Mouse (Mus musculus): Measurements from ENCODE around the gene Gm43517. TPM values are rescaled to one million over a fixed set of nuclear protein-coding genes. Genes with fewer than 3 reads are reported as not detected.

Gm43517 gene
- polyA plus RNA-seq, 2 experiments: not detected

DNA sequence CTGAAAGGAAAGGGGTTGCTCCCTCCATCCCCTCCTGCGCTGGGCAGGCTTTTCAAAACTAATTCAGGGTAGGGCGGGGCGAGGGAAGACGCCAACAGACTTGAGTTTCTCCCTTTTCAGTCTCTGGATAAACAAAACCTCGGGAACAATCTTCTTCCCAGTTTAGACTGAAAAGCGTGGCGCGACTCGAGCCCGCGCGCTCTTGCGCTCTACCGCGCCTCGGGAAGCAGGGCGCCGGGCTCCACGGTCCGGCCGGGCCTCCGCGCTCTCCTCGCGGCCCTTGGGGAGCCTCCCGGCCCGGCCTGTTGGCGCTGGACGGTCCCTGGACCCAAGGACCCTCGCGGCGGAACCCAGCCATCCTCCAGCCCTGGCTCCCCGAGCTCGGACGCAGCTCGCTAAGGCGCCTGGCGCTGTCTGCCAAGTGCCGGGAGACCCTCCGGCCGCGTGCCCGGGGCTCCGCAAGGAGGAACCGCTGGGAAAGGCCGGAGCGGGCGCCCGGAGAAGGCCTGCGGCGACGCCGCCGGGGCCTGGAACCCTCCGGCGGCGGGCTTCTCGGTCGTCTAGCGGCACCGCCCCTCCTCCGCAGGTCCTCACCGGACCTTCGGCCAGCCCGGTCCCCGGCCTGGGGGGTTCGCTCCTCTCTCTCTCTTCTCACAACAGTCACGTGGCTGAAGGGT is 16.3 kb downstream of the Gm43517 start:
- TF ChIP-seq CTCF (IDR thresholded peaks at IDR 0.05; ENCODE audit: low read depth): no peak
- no peak for TF ChIP-seq EP300 (IDR thresholded peaks at IDR 0.05; ENCODE audit: low read depth)
- no peaks in the 10 kb centered on the region for H3K36me3 ChIP-seq (replicated peaks; ENCODE audit: control insufficient read depth, insufficient read depth, low read depth)
- H3K27ac ChIP-seq: no peak overlapping the region
- peaks cover 32% of the 10 kb centered on the region for H3K27me3 ChIP-seq (ENCODE audit: control insufficient read depth, insufficient read depth, low read length)
- H3K4me1 ChIP-seq (replicated peaks; ENCODE audit: control insufficient read depth in 2 of 2, insufficient read depth in 2 of 2, low read length in 1 of 2): no peaks in the 10 kb centered on the region
- ATAC-seq (ENCODE audit: insufficient read depth) (no peak), DNase-seq (ENCODE audit: low read depth in 3 of 3, low spot score in 3 of 3) (no peak)
- 0 out of 2 replicates have a peak overlapping the region, but pooled peaks have one; percentile 11 for H3K4me2 ChIP-seq (ENCODE audit: low read depth)
- H3K9ac ChIP-seq (replicated peaks): no peak overlapping the region
- no peaks in the 10 kb centered on the region for H3K9me3 ChIP-seq (ENCODE audit: control insufficient read depth, low read length)
- H3K4me3 ChIP-seq (ENCODE audit: insufficient read depth in 1 of 2, low read depth in 2 of 2, low read length in 2 of 2): no peak overlapping the region
- 2% methylated on average over 50 of the region's 68 CpGs for WGBS (ENCODE audit: insufficient replicate concordance)

DNA sequence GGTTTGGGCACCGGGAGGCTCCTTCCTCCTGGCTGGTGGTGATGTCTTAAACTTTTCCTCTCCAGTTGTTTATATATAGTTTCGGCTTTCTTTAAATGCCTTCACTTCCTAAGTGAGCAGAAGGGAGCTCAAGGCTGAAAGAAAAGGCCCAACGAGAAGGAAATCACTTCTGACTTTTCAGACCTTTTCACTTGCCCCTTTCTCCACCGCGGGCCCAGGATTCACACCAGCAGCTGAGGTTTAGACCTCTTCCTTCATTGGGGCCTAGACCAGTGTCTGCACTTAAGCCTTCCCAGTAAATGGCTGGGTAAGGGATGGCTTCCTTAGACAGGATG is 16.8 kb downstream of the Gm43517 start:
- H3K27ac ChIP-seq: no peak overlapping the region
- H3K27me3 ChIP-seq (ENCODE audit: control insufficient read depth, insufficient read depth, low read length): peaks cover 32% of the 10 kb centered on the region
- TF ChIP-seq EP300 (IDR thresholded peaks at IDR 0.05; ENCODE audit: low read depth) (no peak), CTCF (IDR thresholded peaks at IDR 0.05; ENCODE audit: low read depth) (no peak)
- no peaks in the 10 kb centered on the region for H3K36me3 ChIP-seq (replicated peaks; ENCODE audit: control insufficient read depth, insufficient read depth, low read depth)
- no peaks in the 10 kb centered on the region for H3K9me3 ChIP-seq (ENCODE audit: control insufficient read depth, low read length)
- no peaks in the 10 kb centered on the region for H3K4me1 ChIP-seq (replicated peaks; ENCODE audit: control insufficient read depth in 2 of 2, insufficient read depth in 2 of 2, low read length in 1 of 2)
- ATAC-seq (ENCODE audit: insufficient read depth): no peak
- H3K4me3 ChIP-seq (ENCODE audit: insufficient read depth in 1 of 2, low read depth in 2 of 2, low read length in 2 of 2): no peak overlapping the region
- no peak for DNase-seq (ENCODE audit: low read depth in 3 of 3, low spot score in 3 of 3)
- no peak overlapping the region for H3K4me2 ChIP-seq (ENCODE audit: low read depth)
- WGBS (ENCODE audit: insufficient replicate concordance): 2% methylated on average over 5 of the region's 5 CpGs
- H3K9ac ChIP-seq (replicated peaks): no peak overlapping the region

DNA sequence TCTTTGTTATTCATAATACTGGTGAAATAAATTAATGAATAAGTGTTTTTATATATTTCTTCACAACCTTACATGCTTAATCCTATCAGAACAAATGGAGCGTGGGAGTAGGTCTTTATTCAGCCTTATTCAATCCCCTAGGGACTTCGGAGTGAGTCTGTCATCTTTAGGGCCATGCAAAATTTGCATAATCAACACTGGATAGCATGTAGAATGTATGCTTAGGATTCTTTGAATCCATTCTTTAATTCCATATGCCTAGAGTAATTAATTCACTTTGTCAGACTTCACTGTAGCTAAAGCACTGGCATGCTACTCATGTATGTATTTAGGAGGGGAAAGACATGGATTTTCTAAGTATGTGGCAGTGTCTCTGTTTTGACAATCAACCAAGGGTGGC is 24.9 kb downstream of the Gm43517 start:
- Histone ChIP-seq H3K9me3 (ENCODE audit: control insufficient read depth, low read length) (no peaks in the 10 kb centered on the region), H3K4me2 (ENCODE audit: low read depth) (no peak overlapping the region), H3K27ac (no peak overlapping the region), H3K27me3 (ENCODE audit: control insufficient read depth, insufficient read depth, low read length) (no peaks in the 10 kb centered on the region), H3K36me3 (replicated peaks; ENCODE audit: control insufficient read depth, insufficient read depth, low read depth) (no peaks in the 10 kb centered on the region), H3K4me3 (ENCODE audit: insufficient read depth in 1 of 2, low read depth in 2 of 2, low read length in 2 of 2) (no peak overlapping the region), H3K9ac (replicated peaks) (no peak overlapping the region), H3K4me1 (replicated peaks; ENCODE audit: control insufficient read depth in 2 of 2, insufficient read depth in 2 of 2, low read length in 1 of 2) (no peaks in the 10 kb centered on the region)
- ATAC-seq (ENCODE audit: insufficient read depth): no peak
- DNase-seq (ENCODE audit: low read depth in 3 of 3, low spot score in 3 of 3): no peak
- TF ChIP-seq EP300 (IDR thresholded peaks at IDR 0.05; ENCODE audit: low read depth): no peak
- no peak for TF ChIP-seq CTCF (IDR thresholded peaks at IDR 0.05; ENCODE audit: low read depth)
- 56% methylated on average over 2 of the region's 2 CpGs for WGBS (ENCODE audit: insufficient replicate concordance)

DNA sequence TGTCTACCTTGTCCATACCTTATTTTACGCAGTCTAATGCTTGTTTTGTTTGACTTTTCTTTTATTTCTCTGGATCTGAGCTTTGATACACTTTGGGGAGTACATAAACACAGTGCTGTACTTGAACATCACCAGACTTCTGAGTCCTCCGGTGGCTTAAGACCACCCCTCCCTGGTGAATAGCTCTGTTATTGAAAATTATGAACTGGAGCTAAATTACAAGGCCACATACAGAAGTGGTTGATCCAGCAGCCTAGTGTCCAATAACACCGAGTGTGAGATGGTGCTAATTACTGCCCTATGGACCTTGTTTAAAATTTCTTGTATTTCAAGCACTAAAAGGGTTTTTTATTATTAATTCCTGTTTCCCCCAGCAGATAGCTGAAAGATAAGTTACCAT is 33.0 kb downstream of the Gm43517 start:
- Histone ChIP-seq H3K27ac (no peak overlapping the region), H3K36me3 (replicated peaks; ENCODE audit: control insufficient read depth, insufficient read depth, low read depth) (no peaks in the 10 kb centered on the region), H3K4me1 (replicated peaks; ENCODE audit: control insufficient read depth in 2 of 2, insufficient read depth in 2 of 2, low read length in 1 of 2) (no peaks in the 10 kb centered on the region), H3K4me3 (ENCODE audit: insufficient read depth in 1 of 2, low read depth in 2 of 2, low read length in 2 of 2) (no peak overlapping the region), H3K4me2 (ENCODE audit: low read depth) (no peak overlapping the region), H3K9me3 (ENCODE audit: control insufficient read depth, low read length) (no peaks in the 10 kb centered on the region), H3K9ac (replicated peaks) (no peak overlapping the region), H3K27me3 (ENCODE audit: control insufficient read depth, insufficient read depth, low read length) (no peaks in the 10 kb centered on the region)
- TF ChIP-seq EP300 (IDR thresholded peaks at IDR 0.05; ENCODE audit: low read depth) (no peak), CTCF (IDR thresholded peaks at IDR 0.05; ENCODE audit: low read depth) (no peak)
- DNase-seq (ENCODE audit: low read depth in 3 of 3, low spot score in 3 of 3): no peak
- WGBS (ENCODE audit: insufficient replicate concordance): 65% methylated on average over 3 of the region's 3 CpGs
- no peak for ATAC-seq (ENCODE audit: insufficient read depth)

Other genes starting within 250 kb of the Gm43517 start
- gene Foxg1, start 2.5 kb upstream of the Gm43517 start, polyA plus RNA-seq (2012; rRNA removed): 0.37 TPM in 1 of 2 replicates, not detected in the other
- gene Foxg1, start 2.5 kb upstream of the Gm43517 start, polyA plus RNA-seq (2014; fragmentation: Nextera tagmentation; extraction: Ambion mirVana): not detected in 2 replicates